Mouse (Mus musculus) central nervous system, embryonic 14 days (tissue): ENCODE measurements around the gene Acvr1. TPM values are rescaled to one million over a fixed set of nuclear protein-coding genes. Genes with fewer than 3 reads are reported as not detected.

ENCODE experiments used
- polyA plus RNA-seq: library from polyadenylated mRNA; depleted of rRNA; stranded (reverse); fragments of >200 nt; gene quantifications from 2 replicates; pipeline ENCODE4 v1.2.3, GENCODE M21; 2012; rRNA removed

Gene Acvr1
- polyA plus RNA-seq, result 18.0 and 23.3 TPM in 2 replicates

GRCm38 (mm10) chr2:58567066-58567810 lies at the start of gene Acvr1, which contains the start of gene Upp2:
Gene Acvr1, minus strand, starts transcription at chr2:58567157.
Gene Upp2, plus strand, starts transcription at chr2:58567298.

GRCm38 (mm10) chr2:58469816-58470215 lies 97.1 kb downstream of the Acvr1 start, which contains the start of gene Gm17409:
Gene Gm17409, plus strand, starts transcription at chr2:58470116.

GRCm38 (mm10) chr2:58357414-58358131 lies 209.4 kb downstream of the Acvr1 start, which contains the start of gene Acvr1c:
Gene Acvr1c, minus strand, starts transcription at chr2:58357895.

Other genes starting within 250 kb of the Acvr1 start
- 0.13 and 0.50 TPM in 2 replicates for gene Acvr1c, start 209.3 kb downstream of the Acvr1 start, polyA plus RNA-seq
- not detected in 2 replicates for gene Gm17409, start 97.0 kb downstream of the Acvr1 start, polyA plus RNA-seq
- gene Upp2, start 141 bp upstream of the Acvr1 start, polyA plus RNA-seq, result 15.6 and 15.7 TPM in 2 replicates